Mouse (Mus musculus) layer of hippocampus, postnatal 14 days (tissue): ENCODE data around the gene Hist1h3b. TPM values are rescaled to one million over a fixed set of nuclear protein-coding genes. Genes with fewer than 3 reads are reported as not detected.
"Not testable (repeated sequence)": the region's sequence is repeated elsewhere in the genome, so short reads cannot be mapped to it uniquely, and the experiment has no call there.

Source experiments
- DNase-seq, 2 experiments: peaks; one replicate each; pipeline ENCODE4 v3.0.0; 2021 to 2022; ENCODE audit warnings: low spot score in 2 of 2, mixed read lengths in 1 of 2
- total RNA-seq, 2 experiments: library from RNA; stranded (reverse); gene quantifications; 2 replicates each; pipeline ENCODE4 v1.2.3; 2021

Hist1h3b gene
- total RNA-seq, 2 experiments from 2014 or later = 26.7 to 45.4 TPM

DNA sequence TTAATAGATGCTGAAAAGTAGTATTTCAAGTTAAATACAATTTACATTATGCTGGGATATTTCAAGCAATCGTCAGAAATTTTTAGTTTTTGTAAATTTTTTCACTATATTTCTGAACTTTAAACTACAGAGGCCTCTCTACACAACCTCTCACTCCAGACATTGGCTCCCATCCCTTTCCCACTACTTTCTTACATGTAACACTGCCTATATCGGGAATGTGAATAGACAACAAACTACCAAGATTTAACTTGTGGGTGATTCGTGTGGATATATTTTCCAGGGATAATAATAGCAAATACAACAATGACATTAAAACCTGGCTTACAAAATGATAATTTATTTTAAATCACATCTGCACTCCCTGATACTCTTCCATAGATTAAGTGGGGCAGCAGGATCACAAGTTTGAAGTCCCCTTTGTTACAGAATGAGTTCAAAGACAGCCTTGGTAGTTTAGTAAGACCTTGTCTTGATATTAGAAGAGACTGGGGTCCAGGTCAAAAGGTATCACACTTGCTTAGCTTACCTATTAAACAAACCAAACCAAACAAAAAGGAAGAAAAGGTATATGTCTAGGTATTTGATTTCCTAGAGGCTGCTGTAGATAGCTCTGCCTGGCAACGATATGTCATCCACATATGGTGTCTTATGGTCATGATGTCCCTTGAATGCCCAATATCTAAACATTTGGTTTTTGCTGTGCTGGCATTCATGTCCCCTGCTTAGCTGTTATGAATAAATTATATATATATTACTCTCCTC is 1.4 kb downstream of the Hist1h3b start:
- DNase-seq = no peak

DNA sequence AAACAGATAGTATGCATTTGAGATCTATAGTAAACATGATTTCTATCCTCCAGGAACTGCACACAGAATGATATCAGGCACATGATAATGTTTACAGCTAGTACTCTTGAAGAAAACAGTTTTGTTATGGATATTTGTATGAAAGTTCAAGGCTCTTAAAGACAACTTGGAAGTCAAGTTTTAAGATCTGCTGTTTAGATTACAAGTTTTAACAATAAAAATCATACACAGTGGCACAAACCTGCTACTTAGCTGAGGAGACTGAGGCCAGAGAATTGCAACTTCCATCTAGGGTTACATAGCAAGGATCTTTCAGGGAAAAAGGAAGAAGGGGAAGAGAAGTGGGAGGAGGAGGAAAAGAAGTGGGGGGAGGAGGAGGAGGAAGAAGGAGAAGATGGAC is 2.9 kb downstream of the Hist1h3b start:
- no peak for DNase-seq

DNA sequence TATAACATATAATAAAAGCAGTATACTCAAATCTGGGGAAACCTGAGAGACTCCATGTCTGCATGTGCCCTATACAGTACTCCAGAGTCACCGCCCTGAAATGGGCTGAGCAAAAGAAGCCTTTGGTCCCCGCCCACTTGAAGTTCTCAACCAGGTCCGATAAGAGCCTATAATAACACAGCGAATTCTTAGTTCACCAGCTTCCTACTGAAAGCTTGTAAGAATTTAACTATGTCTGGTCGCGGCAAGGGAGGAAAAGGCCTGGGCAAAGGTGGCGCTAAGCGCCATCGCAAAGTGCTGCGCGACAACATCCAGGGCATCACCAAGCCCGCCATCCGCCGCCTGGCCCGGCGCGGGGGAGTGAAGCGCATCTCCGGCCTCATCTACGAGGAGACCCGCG is 4.7 kb downstream of the Hist1h3b start, which contains the start of gene Hist1h4b:
Gene Hist1h4b (plus strand): TSS at position 224 of the 400 bp plus-strand sequence.
- DNase-seq = peak; percentile 72 to 92

DNA sequence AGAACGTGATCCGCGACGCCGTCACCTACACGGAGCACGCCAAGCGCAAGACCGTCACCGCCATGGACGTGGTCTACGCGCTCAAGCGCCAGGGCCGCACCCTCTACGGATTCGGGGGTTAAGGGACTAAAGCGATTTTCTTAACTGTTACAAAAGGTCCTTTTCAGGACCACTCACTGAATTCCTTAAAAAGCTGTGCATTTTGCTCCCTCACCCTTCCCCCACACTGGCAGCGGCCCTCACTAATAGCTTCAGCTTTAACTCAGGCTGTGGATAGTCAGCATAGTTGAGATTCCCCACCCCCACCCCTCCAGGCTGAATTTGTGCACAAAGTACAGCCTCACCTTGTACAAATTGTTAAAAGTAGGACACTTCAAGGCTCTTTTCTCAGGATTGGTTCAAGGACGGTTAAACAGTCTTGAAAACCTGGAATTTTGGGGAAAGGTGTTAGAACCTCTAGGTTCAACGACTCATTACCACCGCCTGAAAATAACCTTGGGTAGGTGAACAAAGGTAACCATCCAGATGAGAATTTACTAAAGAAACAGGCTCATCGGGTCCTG is 5.2 kb downstream of the Hist1h3b start:
- DNase-seq = no peak

DNA sequence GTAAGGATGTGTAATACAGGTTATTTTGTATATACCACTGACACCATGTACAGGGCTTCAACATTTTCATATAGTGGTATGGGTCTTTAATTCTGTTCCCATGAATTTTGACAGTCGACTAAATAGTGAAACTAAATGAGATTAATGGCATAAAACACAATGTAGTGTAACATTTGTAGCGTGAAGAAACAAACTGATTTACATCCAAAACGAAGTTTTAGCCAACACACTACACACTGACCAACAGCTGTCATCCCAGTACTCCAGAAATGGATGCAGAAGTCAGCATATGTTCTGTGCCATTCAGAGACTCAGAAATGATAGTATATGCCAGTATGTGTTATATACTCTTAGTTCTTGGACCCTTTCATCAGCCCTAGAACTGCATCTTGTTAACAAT is 5.9 kb downstream of the Hist1h3b start:
- DNase-seq = no peak

DNA sequence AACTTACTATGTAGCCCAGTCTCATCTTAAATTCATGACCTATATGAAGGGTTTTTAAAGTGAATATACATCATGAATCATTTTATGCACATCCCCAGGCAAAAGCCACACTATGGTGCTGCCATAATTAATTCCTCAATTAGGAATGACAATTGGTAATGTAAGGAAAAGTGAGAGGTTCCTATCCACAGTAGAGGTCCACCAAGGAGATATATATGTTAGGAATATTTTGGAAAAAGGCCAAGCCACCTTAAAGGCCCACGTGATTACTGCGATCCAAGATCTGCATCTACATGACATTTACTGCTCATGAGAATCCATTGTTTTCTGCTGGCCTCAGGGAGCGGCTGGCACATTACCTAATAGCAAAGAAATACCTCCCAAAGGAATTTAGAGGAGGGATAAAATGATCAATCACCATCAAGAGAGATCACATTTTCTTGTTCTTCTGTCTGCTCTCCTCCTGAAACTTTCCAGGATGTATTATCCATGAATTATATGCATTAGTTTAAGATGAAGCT is 7.2 kb downstream of the Hist1h3b start:
- DNase-seq = no peak

DNA sequence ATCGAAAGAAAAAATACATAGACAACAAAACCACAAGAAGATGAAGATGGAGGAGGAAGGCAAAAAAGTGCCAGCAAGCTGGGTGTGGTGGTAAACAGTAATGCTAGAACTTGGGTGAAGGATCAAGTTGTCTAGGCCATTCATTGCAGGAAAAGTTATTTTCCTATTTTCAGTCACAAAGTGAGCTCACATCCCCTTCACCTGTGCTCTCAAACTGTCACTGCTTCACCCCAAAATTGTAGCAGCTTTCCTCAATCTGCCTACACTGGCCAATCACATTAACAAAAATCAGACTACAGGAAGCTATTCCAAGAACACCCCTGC is 7.8 kb downstream of the Hist1h3b start:
- DNase-seq = no peak

DNA sequence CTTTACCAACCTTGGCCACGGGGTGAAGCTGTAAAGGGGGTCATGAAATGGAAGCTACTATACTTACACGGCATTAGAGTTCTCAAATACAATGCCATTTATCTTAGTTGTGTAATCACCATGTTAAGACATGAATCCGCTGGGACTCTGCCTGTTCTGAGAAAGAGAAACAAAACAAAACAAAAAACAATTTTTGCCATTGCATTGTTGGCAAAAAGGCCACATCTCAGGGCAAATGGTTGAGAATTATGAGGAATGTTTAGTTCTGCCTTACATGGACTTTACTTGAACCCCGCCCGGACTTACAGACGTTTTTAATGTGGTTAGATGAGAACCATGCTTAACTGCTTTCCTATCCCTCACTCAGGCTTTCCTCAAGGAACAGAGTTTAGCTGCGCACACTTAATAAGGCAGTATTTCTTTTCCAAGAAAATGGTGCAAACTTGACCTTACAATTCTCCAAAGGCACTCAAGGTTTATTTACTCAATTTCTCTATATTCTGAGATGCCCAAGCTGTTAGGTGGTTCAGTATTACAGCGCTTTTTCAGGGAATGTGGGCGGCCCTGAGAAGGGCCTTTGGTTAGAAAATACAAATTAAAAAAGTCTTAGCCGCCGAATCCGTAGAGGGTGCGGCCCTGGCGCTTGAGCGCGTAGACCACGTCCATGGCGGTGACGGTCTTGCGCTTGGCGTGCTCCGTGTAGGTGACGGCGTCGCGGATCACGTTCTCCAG is 8.3 kb downstream of the Hist1h3b start:
- no peak for DNase-seq

DNA sequence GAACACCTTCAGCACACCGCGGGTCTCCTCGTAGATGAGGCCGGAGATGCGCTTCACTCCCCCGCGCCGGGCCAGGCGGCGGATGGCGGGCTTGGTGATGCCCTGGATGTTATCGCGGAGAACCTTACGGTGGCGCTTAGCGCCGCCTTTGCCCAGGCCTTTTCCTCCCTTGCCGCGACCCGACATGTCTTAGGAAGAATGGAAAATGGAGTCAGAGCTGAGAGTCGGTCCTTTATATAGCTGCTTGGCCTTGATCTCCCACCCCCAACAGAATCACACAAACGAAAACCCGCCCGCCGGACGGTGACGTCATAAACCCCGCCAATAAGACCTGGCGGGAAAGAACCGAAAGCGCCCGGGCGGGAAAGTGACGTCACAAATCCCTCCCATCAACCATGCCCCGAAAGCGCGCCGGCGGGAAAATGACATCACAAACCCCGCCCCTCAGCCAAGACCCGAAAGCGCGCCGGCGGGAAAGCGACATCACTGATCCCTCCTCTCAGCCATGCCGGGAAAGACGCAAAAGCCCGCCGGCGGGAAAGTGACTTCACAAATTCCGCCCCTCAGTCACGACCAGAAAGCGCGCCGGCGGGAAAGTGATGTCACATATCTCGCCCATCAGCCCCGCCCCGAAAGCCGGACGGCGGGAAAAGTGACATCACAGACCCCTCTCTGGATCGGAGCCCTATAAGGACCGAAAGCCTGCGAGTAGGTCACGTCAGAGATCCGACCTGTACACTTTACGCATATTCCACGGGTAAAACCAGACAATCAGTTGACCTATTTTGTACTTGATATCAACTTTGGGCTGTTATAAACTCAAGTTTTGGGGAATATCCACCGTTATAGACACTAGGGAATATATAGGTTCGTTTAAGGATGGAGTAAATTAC is 9.2 kb downstream of the Hist1h3b start, which contains the start of gene Hist1h4a:
Gene Hist1h4a (minus strand): TSS at position 259 of the 893 bp plus-strand sequence.
- DNase-seq = peak; percentile 98 to 99

DNA sequence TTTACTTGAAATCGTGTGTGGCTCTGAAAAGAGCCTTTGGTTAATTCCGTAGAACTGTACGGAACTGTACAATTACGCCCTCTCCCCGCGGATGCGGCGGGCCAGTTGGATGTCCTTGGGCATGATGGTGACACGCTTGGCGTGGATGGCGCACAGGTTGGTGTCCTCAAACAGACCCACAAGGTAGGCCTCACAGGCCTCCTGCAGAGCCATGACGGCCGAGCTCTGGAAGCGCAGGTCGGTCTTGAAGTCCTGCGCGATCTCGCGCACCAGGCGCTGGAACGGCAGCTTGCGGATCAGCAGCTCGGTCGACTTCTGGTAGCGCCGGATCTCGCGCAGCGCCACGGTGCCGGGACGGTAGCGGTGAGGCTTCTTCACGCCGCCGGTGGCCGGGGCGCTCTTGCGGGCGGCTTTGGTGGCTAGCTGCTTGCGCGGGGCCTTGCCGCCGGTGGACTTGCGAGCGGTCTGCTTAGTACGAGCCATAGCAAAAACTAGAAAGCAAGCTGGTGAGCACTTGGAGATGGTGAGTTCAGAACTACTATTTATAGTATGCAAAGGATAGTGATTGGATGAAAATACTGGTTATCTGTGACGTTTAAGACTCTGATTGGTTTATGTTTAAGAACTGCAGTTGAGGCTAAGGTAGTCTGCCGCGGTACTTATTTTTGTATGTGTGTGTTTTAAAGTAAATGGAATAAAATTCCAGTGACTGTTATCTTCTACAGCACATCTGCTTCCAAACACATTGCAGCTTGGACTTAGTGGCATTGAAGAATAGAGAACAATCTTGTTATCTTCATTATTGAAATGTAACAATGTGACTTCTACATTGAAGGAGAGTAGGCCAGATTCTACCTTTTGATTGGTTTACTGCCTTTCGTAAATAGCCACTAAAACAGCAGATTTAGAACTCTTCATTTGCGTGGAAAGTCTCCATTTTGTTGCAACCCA is 10.1 kb downstream of the Hist1h3b start, which contains the start of gene Hist1h3a:
Gene Hist1h3a (minus strand): TSS at position 516 of the 951 bp plus-strand sequence.
- peak; percentile 52 to 86 for DNase-seq

DNA sequence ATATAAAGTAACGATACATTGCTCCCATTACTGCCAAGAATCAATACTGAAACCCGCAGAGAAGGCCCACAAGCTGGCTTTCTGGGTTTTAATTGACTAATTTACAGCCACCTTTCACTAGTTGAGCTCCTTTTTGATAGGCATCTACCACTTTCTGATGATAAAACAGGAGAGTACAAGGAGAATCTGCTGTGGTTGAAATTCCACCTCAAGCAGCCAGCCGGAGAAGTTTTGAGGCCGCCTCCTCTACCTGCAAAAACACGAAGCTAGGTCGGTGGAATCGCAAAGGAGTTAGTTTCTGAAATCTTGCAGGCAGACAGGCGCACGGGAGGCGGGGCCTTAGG is 11.1 kb downstream of the Hist1h3b start:
- DNase-seq = no peak

DNA sequence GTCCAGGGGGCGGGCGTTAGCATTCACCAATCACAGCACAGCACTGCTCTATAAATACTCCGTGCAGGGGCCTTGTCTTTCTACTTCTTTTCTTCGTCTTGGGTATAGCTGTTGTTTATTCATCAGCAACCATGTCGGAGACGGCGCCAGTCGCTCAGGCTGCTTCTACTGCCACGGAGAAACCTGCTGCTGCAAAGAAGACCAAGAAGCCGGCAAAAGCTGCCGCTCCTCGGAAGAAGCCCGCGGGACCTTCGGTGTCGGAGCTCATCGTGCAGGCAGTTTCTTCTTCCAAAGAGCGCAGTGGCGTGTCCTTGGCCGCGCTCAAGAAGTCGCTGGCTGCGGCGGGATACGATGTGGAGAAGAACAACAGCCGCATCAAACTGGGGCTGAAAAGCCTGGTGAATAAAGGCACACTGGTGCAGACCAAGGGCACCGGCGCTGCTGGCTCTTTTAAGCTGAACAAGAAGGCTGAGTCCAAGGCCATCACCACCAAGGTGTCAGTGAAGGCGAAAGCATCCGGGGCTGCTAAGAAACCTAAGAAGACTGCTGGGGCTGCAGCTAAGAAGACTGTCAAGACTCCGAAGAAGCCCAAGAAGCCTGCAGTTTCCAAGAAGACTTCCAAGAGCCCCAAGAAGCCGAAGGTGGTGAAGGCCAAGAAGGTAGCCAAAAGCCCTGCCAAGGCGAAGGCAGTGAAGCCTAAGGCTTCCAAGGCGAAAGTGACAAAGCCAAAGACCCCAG is 11.7 kb downstream of the Hist1h3b start, which contains the start of gene Hist1h1a:
Gene Hist1h1a (plus strand): TSS at position 81 of the 738 bp plus-strand sequence.
- DNase-seq = peak; percentile 82 to 83

DNA sequence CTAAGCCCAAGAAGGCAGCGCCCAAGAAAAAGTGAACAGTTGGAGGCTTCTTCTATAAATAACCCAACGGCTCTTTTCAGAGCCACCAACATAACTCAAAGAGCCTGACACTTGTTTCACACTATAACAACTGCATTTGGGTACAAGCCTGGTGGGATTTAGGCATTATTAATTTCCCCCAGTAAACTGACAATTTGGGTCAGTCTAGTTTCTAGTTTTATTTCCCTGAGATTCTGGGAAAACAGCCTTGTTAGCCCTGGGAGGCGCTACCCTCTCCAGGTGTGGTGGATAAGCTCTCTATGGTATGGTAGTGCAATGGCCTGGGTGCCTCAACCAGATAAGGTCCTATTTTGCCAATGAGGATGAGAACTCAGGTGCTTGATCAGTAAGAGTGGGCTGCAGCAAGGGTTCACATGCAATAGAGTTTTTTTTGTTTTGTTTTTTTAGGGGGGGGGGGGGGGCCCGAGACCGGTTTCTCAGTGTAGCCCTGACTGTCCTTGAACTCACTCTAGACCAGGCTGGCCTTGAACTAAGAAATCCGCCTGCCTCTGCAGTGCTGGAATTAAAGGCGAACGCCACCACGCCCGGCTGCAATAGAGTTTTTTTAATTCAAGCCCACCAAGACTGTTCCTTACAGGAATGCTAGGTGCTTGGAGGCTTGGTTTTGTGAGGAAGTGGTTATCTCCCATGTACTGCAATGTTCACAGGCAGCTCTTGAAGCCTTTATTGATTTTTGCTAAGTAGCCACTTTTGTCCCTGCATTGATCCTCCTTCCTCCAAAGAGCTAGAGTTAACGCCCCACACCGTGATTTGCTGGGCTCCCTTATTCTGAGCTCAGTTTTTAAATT is 12.5 kb downstream of the Hist1h3b start:
- DNase-seq = no peak

DNA sequence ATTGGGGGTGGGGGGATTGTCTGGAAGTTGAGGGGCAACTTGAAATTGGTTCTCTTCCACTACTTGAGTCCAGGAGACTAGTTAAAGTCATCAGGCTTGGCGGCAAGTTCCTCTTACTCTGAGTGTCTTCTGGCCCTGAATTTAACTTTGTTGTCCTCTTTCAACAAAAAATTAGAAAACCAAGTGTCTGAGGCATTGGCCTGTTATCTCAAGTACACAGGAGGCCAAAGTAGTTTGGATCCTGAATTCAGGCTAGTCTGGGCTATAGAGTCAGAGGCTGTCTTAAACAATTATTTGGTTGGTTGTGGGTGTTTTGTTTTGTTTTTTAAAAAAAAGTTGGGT is 13.1 kb downstream of the Hist1h3b start:
- DNase-seq = no peak

DNA sequence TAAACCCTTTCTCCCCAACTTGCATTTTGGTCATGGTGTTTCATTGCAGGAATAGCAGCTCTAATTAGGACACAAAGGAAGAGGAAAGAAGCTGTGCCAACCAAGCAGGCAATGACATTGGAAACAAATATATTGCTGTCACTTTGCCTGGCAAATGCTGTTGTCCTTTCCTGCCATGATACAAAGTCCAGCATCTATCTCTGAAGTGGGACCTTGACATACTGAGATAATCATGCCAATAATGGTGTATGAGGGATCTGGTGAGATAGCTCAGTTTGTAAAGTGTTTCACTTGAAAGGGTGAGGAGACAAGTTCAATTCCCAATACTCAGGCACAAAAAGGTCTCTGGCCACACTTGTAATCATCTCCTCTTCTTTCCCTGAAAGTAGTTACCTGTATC is 14.7 kb downstream of the Hist1h3b start:
- no peak for DNase-seq

DNA sequence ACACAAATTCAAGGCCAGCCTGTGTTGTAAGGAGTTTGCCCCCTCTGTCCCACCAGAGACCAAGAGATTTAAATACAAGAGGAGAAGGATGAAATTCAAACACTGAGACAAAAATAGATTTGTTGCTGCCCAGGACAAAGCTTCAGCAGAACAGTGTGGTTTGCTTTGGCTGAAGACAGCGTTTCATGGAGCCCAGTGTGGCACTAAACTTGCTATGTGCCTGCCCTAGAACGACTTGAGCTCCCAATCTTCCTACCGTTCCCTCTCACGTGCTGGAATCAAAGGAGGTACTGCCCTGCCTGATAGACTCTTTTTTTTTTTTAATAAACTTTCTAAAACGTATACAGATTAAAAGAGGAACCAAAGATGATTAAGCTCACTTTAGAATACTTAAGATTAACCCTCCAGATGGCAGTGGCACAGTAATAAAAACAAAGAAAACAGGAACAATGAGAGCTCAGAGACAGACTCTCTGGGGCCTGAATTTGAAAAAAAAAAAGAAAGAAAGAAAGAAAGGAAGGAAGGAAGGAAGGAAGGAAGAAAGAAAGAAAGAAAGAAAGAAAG is 16.8 kb downstream of the Hist1h3b start:
- DNase-seq = no peak

DNA sequence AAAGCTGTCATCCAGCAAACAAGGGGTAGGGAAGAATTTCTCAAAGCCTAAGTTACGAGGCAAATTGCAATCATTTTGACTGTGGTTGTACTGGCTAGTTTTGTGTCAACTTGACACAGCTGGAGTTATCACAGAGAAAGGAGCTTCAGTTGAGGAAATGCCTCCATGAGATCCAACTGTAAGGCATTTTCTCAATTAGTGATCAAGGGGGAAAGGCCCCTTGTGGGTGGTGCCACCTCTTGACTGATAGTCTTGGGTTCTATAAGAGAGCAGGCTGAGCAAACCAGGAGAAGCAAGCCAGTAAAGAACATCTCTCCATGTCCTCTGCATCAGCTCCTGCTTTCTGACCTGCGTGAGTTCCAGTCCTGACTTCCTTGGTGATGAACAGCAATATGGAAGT is 17.5 kb downstream of the Hist1h3b start, which contains the start of gene Trim38:
Gene Trim38 (plus strand): TSS at position 301 of the 400 bp plus-strand sequence.
- DNase-seq = not testable (repeated sequence)
